Mouse (Mus musculus): ENCODE data around the gene Tbxas1.

The Tbxas1 gene

DNA sequence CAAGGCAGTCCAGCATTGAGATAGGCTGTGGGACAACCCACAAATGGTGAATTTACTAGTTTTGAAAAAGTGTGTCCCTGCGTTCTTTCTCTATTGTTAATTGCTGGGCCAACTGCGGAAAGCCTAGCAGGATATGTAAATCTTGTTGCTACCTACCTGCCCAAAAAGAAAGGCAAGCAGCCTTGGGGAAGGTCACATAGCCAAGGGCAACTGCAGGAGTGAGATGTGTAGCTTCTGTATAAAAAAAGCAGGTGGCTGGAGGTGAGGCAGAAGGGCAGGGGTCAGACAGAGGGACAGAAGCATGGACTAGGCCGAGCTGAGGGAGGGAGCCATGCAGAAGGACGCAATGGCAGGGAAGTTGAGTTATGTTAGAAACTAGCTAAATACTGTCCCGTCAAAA is 257.4 kb downstream of the Tbxas1 start:
- DNase-seq = no peak
